Mouse (Mus musculus) forebrain, embryonic 10.5 days (tissue): ENCODE results near the gene Megf6. TPM values are rescaled to one million over a fixed set of nuclear protein-coding genes. Genes with fewer than 3 reads are reported as not detected.

ENCODE experiments used
- DNase-seq: peaks from one replicate; pipeline ENCODE4 v3.0.0-alpha.2; 2017; ENCODE audit warnings: low spot score; ENCODE audit errors: extremely low spot score
- H3K27ac ChIP-seq: fragments of 300-500 bp; sonication (generic); 2 replicates; pipeline ENCODE4 v1.5.1; 2016; ENCODE audit warnings: mild to moderate bottlenecking
- H3K27me3 ChIP-seq: fragments of 300-500 bp; sonication (generic); 2 replicates; pipeline ENCODE4 v1.6.1; 2016; ENCODE audit warnings: mild to moderate bottlenecking; ENCODE audit not compliant: poor library complexity, severe bottlenecking
- H3K36me3 ChIP-seq: fragments of 300-500 bp; sonication (generic); replicated peaks from 2 replicates; pipeline ENCODE4 v1.6.1; 2016; ENCODE audit warnings: mild to moderate bottlenecking, moderate library complexity
- H3K4me1 ChIP-seq: fragments of 300-500 bp; sonication (generic); 2 replicates; pipeline ENCODE4 v1.6.1; 2016
- H3K4me3 ChIP-seq: fragments of 300-500 bp; sonication (generic); 2 replicates; pipeline ENCODE4 v1.5.1; 2016; ENCODE audit warnings: mild to moderate bottlenecking, moderate library complexity
- H3K9me3 ChIP-seq: fragments of 300-500 bp; sonication (generic); 2 replicates; pipeline ENCODE4 v1.6.1; 2016; ENCODE audit warnings: mild to moderate bottlenecking, moderate library complexity
- WGBS: fragments of 180-500 bp; shearing (Covaris S2); methylation state at CpG from one replicate; pipeline ENCODE4 v1.1.7; 2016; 5-methylcytosine and 5-hydroxymethylcytosine counted together
- polyA plus RNA-seq: library from polyadenylated mRNA; unstranded; fragments of >200 nt; fragmentation: Nextera tagmentation; extraction: Ambion mirVana; gene quantifications from 2 replicates; pipeline ENCODE4 v1.2.1, GENCODE M21; 2016

Megf6 gene
- polyA plus RNA-seq, 1 experiment from 2014 or later, result 28.0 TPM

DNA sequence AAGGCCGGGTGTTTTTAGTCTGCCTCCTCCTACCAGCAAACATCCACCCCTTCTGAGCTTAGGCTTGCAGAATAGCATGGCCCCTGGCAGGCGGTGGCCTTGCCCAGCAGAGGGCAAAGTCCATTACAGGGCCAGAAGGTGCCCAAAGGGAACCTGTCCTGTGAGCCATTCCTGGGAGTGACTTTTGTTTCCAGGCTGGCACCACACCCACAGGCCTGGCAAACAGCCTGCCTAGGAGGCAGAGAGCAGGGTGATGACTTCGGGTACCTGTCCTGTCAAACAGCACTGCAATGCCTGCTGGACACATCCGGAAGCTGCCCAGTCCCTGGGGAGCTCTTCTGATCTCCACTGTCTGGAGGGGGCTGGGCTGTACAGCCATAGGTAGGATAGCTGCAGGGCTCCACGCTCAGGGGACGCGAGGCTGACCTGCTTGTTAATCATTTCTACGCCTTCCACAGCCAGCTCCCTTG, 123.8 kb downstream of the Megf6 start:
- no peaks in the 10 kb centered on the region for H3K9me3 ChIP-seq
- no peaks in the 10 kb centered on the region for H3K36me3 ChIP-seq
- 65% methylated on average over 8 of the region's 8 CpGs for WGBS
- H3K27ac ChIP-seq, result peak overlapping the region; percentile 32; the same call in 1 of the 2 replicates
- no peak for DNase-seq
- H3K4me1 ChIP-seq, result peaks cover 37% of the 10 kb centered on the region
- H3K4me3 ChIP-seq, result no peak overlapping the region
- peaks cover 39% of the 10 kb centered on the region for H3K27me3 ChIP-seq

DNA sequence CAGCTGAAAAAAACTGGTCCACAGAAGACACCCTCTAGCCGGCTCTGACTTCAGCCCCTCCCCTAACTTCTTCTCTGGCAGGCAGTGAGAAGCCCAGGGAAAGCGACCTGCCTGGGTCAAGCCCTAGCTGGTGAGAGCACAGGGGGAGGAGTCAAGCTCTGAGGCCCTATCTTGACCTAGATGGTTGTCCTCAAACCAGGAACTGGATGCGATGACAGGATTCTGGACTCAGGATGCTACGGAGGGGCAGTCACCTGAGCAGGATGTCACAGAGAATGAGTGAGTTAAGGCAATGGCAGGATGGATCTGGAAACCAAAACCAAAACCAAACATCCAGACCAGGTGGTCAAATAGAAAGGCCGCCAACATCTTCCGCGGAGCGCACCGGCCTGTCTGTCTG, 127.2 kb downstream of the Megf6 start:
- no peak for DNase-seq
- Histone ChIP-seq H3K9me3 (no peaks in the 10 kb centered on the region), H3K36me3 (no peaks in the 10 kb centered on the region), H3K4me3 (no peak overlapping the region), H3K27ac (no peak overlapping the region), H3K4me1 (peaks cover 52% of the 10 kb centered on the region), H3K27me3 (peaks cover 67% of the 10 kb centered on the region)
- WGBS, result 38% methylated on average over 9 of the region's 9 CpGs

DNA sequence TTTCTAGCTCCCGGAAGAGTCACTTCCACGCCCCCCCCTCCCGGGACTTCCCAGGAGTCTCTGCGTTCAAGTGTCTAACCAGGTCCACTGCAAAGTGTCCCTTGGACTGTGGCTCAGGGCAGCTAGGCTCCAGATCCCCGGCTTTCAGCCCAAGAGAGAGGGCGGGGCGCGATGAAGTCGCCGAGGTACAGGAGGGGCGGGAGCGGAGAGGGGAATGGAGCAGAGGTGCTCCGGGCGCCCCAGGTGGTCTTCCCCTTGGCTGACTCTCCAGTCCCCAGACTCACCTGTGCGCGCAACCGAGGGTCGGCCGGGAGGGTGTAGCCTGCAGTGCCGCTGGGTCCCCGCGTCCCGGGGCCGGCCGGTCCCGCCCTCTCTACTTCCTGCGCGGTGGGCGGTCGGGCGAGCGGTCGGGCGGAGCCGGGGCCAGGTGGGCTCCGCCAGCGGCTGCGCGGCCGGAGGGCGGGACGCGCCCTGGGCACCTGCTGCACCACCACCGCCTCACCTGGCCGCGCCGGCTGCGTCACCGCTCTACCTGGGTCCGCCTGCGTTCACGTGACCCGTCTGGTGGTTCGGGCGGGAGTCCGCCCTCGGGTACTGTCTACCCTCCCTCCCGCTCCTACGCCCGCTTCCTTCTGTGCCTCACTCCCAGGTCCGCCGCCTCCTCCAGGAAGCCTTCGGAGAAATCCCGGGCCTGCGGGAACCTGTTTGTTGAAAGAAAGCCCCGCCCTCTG, 129.2 kb downstream of the Megf6 start:
- Histone ChIP-seq H3K9me3 (no peaks in the 10 kb centered on the region), H3K4me3 (peak overlapping the region; percentile 69), H3K27ac (peak overlapping the region; percentile 60), H3K36me3 (no peaks in the 10 kb centered on the region), H3K27me3 (peaks cover 68% of the 10 kb centered on the region), H3K4me1 (peaks cover 38% of the 10 kb centered on the region)
- WGBS, result under 1% methylated on average over 66 of the region's 66 CpGs
- peak; percentile 34 for DNase-seq

DNA sequence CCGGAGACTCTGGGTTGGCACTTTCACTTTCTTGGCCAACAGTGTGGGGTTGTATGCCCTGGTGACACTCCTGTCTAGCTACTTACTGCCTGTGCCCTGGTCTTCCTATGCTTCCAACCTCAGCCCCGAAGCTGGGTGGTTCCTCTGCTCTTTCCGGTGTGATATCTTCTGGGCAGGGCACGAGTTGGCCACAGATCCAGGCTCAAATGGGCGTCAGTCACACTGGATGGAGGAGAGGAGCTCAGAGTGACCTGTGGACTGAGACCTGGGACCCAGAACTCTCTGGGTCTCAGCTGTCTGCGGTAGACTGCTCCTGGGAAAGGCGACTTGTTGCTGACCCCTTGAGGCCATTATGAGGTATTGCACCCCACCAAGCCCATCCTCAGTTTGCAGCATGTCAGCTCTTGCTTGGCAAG, 130.9 kb downstream of the Megf6 start, which contains the start of gene Arhgef16:
Arhgef16 (minus strand) TSS at position 211 of the 416 bp plus-strand sequence.
- Histone ChIP-seq H3K4me3 (no peak within 1 kb of the TSS; the same call in 1 of the 2 replicates), H3K9me3 (no peaks in the 10 kb centered on the region; the same call in 1 of the 2 replicates), H3K27me3 (peaks cover 63% of the 10 kb centered on the region), H3K36me3 (no peaks in the 10 kb centered on the region), H3K4me1 (peaks cover 37% of the 10 kb centered on the region), H3K27ac (no peak within 1 kb of the TSS)
- peak; percentile 61 for DNase-seq
- WGBS, result 21% methylated on average over 7 of the region's 7 CpGs

DNA sequence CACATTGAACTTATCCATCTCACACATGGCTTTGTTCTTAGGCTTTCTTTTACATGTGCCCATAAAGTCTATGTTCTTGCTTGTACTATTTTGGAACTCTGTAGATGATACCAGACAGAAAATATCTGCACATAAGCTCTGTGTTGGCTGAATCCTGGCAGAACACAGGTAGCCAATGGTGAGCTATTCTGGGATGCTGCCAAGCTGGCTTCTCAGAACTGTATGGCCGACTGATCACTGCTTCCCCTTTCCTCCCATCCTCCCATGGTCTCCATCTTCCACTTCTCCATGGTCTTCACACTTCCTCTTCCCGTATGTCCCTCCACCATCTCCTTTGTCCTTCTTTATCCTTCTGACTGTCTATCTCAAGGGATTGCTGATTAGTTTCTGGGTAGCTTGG, 138.6 kb downstream of the Megf6 start:
- no peaks in the 10 kb centered on the region; the same call in 1 of the 2 replicates for H3K9me3 ChIP-seq
- H3K4me1 ChIP-seq, result peaks cover 17% of the 10 kb centered on the region
- no peak for DNase-seq
- H3K4me3 ChIP-seq, result no peak overlapping the region
- H3K36me3 ChIP-seq, result no peaks in the 10 kb centered on the region
- 87% methylated on average over 2 of the region's 2 CpGs for WGBS
- no peak overlapping the region for H3K27ac ChIP-seq
- no peaks in the 10 kb centered on the region for H3K27me3 ChIP-seq

DNA sequence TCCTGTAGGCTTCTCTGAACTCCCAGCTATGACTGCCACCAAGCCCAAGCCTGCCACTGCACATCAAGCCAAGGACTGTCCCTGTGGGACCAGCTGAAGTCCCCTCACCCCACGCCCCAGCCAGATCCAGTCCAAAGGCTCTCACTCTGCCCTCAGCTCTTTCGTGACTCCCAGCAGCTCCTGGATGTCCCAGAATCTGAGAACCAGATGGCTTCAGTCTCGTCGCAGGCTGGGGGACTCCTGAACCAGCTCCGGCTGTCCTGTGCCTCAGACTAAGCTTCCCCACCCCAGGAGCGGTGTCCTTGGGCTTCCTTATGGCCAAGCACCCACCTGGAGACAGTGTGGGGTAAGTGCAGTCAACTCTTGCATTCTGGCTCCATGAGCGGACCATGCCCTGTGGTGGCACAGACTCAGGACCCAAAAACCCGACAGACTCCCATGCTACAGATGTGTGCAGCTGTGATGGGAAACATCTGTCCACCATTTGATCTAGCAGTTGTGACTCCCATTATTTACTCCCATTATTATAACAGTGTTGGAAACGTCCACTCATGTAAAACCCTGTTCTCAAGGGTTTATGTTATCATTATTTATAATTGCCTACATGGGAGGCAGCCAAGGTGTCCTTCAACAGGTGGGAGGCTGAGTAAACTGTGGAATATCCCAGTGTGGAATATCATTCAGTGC, 140.2 kb downstream of the Megf6 start:
- 83% methylated on average over 9 of the region's 9 CpGs for WGBS
- Histone ChIP-seq H3K4me3 (no peak overlapping the region), H3K27ac (0 out of 2 replicates have a peak overlapping the region, but pooled peaks have one; percentile 40), H3K9me3 (no peaks in the 10 kb centered on the region; the same call in 1 of the 2 replicates), H3K36me3 (no peaks in the 10 kb centered on the region), H3K27me3 (no peaks in the 10 kb centered on the region), H3K4me1 (peaks cover 17% of the 10 kb centered on the region)
- no peak for DNase-seq

DNA sequence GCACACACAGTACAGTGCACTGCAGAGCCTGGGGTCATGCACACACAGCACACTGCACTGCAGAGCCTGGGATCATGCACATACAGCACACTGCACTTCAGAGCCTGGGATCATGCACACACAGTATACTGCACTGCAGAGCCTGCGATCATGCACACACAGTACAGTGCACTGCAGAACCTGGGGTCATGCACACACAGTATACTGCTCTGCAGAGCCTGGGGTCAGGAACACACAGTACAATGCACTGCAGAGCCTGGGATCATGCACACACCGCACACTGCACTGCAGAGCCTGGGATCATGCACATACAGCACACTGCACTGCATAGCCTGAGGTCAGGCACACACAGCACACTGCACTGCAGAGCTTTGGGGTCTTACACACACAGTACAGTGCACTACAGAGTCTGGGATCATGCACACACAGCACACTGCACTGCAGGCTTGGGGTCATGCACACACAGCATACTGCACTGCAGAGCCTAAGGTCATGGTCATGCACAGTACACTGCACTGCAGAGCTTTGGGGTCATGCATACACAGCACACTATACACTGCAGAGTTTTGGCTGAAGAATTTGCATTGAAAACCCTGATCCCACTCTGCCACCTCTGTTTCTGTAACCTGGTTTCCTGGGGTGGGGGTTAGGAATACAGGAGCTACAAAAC, 141.7 kb downstream of the Megf6 start:
- H3K9me3 ChIP-seq, result no peaks in the 10 kb centered on the region; the same call in 1 of the 2 replicates
- 84% methylated on average over 2 of the region's 2 CpGs for WGBS
- H3K4me1 ChIP-seq, result peaks cover 21% of the 10 kb centered on the region
- no peak for DNase-seq
- H3K4me3 ChIP-seq, result no peak overlapping the region
- H3K27ac ChIP-seq, result peak overlapping the region; percentile 61; the same call in 1 of the 2 replicates
- no peaks in the 10 kb centered on the region for H3K27me3 ChIP-seq
- peaks cover 4% of the 10 kb centered on the region for H3K36me3 ChIP-seq

DNA sequence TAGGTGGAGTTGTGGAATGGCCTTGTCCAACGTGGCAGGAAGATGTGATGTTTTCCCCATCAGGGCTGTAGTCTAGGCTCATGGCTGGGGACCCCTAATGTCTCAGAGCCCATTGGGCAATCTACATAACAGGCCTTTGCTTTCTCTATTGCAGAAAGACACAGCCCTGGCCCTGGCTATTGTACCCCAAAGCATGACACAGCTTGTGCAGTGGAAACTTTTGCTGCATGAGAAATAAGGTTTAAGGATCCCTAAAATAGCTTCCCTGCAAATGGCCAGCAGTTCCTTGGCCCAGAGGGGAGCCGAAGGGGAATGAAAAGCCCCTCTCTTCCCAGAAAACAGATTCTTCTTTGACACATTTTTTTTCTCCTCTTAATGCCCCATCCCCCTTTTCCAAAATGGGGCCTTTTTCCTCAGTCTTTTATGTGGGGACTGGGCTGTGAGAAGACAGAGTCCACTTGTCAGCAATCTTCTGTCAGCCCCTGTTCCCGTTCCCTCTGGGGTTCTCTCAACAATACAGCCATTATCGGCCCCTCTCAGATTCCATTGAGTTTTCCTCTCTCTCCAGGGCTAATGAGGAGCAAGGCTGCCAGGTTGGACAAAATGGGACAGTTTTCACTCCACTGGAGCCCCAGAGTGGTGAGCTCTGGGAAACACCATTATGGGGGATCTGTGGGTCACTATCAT, 142.5 kb downstream of the Megf6 start:
- 36% methylated on average over 4 of the region's 4 CpGs for WGBS
- DNase-seq, result no peak
- H3K9me3 ChIP-seq, result no peaks in the 10 kb centered on the region; the same call in 1 of the 2 replicates
- H3K4me3 ChIP-seq, result no peak overlapping the region
- no peaks in the 10 kb centered on the region for H3K27me3 ChIP-seq
- H3K27ac ChIP-seq, result peak overlapping the region; percentile 61; the same call in 1 of the 2 replicates
- H3K36me3 ChIP-seq, result peaks cover 12% of the 10 kb centered on the region
- peaks cover 25% of the 10 kb centered on the region for H3K4me1 ChIP-seq

DNA sequence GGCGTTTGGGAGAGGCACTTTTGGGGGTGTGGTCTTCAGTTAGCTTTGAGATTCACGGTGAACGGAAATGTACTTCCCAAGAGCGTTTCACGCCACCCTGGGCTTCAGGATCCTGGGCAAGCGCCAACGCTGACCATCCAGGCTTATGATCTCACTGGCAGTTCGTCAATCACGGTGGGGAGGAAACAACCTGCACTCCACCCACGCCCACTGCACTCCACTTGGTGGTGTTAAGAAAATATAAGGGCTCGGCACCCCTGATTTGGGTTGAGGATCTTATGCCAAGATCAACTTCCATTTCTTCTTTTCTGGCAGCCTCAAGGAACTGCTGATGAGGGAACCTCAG, 143.1 kb downstream of the Megf6 start:
- Histone ChIP-seq H3K27ac (peak overlapping the region; percentile 61; the same call in 1 of the 2 replicates), H3K27me3 (no peaks in the 10 kb centered on the region), H3K4me1 (peaks cover 25% of the 10 kb centered on the region), H3K4me3 (no peak overlapping the region), H3K36me3 (peaks cover 17% of the 10 kb centered on the region), H3K9me3 (no peaks in the 10 kb centered on the region)
- 84% methylated on average over 11 of the region's 11 CpGs for WGBS
- DNase-seq, result no peak

Other genes starting within 250 kb of the Megf6 start
- gene A430005L14Rik, start 213.5 kb upstream of the Megf6 start, polyA plus RNA-seq, result 151 TPM in 2 replicates
- 13.5 and 14.8 TPM in 2 replicates for gene Dffb, start 195.6 kb upstream of the Megf6 start, polyA plus RNA-seq
- gene Cep104, start 195.5 kb upstream of the Megf6 start, polyA plus RNA-seq, result 20.0 and 22.0 TPM in 2 replicates
- gene Lrrc47, start 159.0 kb upstream of the Megf6 start, polyA plus RNA-seq, result 20.1 and 21.9 TPM in 2 replicates
- gene Smim1, start 144.5 kb upstream of the Megf6 start, polyA plus RNA-seq, result 22.1 and 27.4 TPM in 2 replicates
- not detected in 2 replicates for gene Ccdc27, start 128.1 kb upstream of the Megf6 start, polyA plus RNA-seq
- gene Trp73, start 30.5 kb upstream of the Megf6 start, polyA plus RNA-seq, result 1.9 and 4.5 TPM in 2 replicates
- gene Wrap73, start 28.4 kb upstream of the Megf6 start, polyA plus RNA-seq, result 47.5 and 50.3 TPM in 2 replicates
- gene Tprgl, start 10.1 kb upstream of the Megf6 start, polyA plus RNA-seq, result 104 and 106 TPM in 2 replicates
- 2.6 and 3.4 TPM in 2 replicates for gene Arhgef16, start 130.9 kb downstream of the Megf6 start, polyA plus RNA-seq
- not detected in 2 replicates for gene B230104I21Rik, start 165.4 kb downstream of the Megf6 start, polyA plus RNA-seq